Mouse (Mus musculus) embryonic fibroblast, embryonic 13.5 days (primary cell): ENCODE results near the gene Lrp6.

ENCODE experiments used
- CTCF ChIP-seq: IDR thresholded peaks from 2 replicates; pipeline ENCODE4 v1.5.1; 2011; ENCODE audit warnings: mild to moderate bottlenecking, control low read depth, low read length, moderate library complexity, borderline replicate concordance; ENCODE audit not compliant: insufficient read depth
- POLR2A ChIP-seq: IDR thresholded peaks from 2 replicates; pipeline ENCODE4 v1.6.1; 2011; ENCODE audit warnings: low read depth, mild to moderate bottlenecking, control low read depth, low read length, moderate library complexity

DNA sequence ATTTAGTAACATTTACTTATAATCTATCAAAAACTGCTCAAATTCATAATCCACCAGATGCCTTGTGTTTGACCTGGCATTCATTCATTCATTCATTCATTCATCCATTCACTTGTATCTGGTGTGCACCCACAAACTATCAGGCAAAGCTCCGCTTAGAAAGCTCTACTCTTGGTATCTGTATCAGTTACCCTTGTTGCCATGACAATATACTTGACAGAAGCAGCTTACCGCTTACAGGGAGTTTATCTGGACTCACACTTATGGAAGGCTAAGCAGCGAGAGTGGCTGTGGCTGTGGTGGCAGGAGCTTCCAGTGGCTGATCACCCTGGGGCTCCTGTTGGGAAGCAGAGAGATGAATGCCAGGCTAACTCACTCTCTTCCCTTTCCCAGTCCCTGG, 148.9 kb downstream of the Lrp6 start:
- TF ChIP-seq CTCF (no peak), POLR2A (no peak)
